Mouse (Mus musculus): ENCODE results near the gene Dnpep.

DNA sequence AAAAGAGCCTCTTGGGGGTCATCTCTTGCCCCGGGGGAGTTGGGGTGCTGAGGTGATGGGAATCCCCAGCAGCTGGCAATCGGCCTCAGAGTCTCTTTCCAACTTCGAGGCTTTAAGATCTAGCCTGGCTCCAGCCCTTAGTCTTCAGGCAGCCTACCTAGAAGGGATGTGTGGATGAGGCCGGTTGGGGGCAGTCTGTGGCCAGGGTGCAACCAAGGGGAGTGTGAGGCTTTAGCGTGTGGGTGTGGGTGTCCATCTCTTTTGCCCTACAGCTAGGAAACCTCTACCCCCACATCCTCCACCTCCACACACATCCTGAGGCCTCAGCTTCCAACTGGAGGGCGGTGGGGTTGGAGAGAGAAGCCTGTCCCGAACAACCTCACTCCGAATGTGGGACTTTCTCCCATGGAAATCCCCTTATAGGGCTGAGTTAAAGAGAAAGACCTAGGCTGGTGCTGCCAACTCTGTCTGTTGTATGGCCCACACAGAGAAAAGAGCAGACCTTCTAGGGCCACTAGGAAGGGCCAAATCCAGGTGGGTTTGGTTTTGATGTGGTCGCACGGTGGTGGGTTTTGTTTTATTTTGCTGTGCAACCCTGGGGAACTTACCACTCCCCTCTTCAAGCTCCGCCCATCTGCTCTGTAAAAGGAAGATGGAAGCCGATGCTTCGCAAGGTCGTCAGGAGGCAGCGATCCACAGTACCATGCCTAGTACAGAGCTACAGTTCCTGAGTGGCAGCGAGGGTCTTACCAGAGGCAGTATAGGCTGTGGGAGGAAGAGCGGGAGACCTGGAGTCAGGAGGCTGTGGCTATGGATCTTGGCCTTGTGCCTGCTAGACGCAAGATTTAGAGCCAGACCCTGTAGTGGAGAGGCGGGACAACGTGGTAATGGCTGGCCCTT is 27.5 kb upstream of the Dnpep start:
- no peak for TF ChIP-seq EP300 (IDR thresholded peaks at IDR 0.05; ENCODE audit: low read depth)
- TF ChIP-seq CTCF (IDR thresholded peaks at IDR 0.05; ENCODE audit: low read depth), result no peak

All from liver, embryonic 14.5 days (tissue).